Mouse (Mus musculus): ENCODE data around the gene Lrrc73. TPM values are rescaled to one million over a fixed set of nuclear protein-coding genes. Genes with fewer than 3 reads are reported as not detected.

The Lrrc73 gene
- 10 to 100 TPM; 60.4 to 63.5 TPM for total RNA-seq (2021)

DNA sequence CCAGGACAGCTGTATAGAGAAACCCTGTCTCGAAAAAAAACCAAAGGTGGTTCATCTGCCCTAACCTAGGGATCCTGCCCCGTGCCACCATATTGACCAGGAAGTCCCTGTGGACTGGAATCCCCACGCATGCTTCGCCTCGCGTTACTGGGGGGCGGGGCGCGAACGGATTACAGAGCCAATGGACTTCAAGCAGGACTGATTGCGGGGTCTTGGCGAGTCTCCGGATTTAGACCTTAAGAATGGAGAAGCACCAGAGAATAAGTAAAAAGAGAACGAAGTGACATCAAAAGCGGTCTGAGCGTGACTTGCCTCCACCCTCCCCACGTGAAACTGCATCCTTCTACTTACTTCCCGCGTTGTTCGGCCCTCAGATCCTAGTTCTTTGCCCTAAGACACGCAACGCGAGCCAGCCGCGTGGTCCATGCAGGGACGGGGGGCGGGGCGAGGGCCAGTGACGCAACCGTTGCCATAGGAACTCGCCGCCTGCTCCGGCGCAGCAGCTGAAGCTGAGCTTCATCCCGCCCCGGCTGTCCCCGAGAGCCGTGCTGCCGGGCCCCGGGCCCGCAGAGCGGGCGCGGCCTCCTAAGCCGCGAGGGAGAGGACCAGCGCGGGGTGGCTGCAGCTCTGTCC, at the start of gene Lrrc73:
Lrrc73 (plus strand) TSS at position 80 of the 633 bp plus-strand sequence.
- DNase-seq, result peak; percentile 93 to 94

DNA sequence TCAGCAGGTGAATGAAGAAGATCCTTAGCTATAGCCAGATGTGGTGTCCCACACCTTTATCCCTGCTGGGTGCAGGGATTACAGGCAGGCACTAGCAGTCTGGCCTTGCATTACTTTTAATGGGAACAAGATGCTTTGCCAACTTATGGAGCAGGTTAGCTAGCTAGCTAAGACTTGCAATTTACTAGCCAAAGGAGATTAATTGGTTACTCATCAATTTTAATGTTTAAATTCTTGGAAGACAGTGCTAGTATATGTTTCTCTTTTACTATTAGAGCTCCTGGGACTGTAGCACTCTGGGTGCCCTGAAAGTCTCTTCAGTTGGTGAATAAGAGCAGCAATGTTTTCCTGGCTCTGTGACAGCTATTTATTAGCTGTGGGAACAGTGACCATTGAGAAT, 46.7 kb upstream of the Lrrc73 start:
- no peak for DNase-seq

DNA sequence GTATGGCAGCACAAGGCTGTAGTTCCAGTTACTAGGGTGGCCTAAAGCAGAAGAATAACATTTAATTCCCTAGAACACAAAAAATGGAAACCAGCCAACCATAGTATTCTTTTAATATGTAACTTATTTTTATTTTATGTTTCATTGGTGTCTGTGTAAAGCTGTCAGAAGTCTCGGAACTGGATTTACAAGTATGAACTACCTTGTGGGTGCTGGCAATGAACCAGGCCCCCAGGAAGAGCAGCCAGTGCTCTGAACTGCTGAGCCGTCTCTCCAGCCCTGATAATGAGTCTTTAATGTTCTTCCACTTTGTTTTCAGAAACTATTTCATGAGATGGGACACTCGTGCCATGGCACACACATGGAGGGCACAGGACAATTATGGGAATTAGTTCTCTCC, 42.8 kb upstream of the Lrrc73 start:
- no peak for DNase-seq

DNA sequence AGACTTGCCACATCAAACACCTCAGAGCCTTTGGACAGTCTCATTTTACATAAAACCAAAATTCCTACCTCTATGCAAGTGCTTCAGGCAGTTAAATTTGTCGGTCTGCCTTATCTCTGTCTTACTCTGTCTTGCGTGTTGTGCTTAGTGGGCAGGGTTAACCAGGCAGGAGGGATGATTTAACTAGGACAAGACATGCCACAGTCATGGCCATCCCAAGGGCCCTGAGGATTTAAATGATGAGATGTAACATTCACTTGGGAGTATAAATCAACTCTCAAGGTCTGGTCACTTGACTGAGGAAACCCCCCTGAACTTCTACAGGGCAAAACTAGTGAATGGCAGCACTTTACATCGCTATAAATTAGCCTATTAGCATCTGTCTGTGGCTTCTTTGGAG, 31.7 kb upstream of the Lrrc73 start:
- no peak for DNase-seq

DNA sequence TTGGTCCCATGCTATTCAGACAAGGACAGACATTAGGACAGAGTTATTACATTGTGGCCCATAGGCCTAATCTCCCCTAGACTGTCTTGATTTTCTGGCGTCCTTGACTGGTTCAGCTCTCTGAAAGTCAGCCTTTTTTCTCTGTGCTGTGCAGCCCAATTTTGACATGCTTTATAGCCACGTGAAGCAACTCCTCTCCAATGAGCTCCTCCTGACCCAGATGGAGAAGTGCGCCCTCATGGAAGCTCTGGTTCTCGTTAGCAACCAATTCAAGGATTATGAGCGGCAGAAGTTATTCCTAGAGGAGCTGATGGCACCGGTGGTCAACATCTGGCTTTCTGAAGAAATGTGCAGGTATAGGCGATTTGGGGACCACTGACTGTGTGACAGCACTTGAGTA, 25.8 kb upstream of the Lrrc73 start:
- DNase-seq, result no peak

GRCm38 (mm10) chr17:46236067-46236466, 17.3 kb upstream of the Lrrc73 start:
- DNase-seq, result no peak

DNA sequence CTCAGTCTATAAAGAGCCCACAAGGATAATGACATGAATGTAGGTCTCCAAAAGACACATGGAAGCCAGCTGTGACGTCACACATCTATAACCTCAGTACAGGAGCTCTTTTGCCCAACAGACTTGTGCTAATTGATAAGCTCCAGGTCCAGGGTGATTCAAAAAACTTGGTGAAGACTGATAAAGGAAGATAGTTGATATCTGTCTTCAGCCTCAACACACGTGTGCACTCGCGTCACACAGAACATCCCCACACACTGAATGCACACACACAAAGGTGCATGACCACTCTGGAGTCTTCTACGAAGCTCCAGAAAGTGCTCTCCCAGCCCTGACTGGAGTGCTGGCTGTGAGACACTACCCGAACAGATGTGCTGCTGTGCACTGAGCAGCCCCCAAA, 16.3 kb upstream of the Lrrc73 start:
- DNase-seq, result no peak

GRCm38 (mm10) chr17:46237480-46237879, 15.9 kb upstream of the Lrrc73 start:
- no peak for DNase-seq

- DNase-seq, result no peak
Observed at GRCm38 (mm10) chr17:46239516-46240114, 13.7 kb upstream of the Lrrc73 start.

- DNase-seq, result no peak
Observed at GRCm38 (mm10) chr17:46241471-46241870, 11.9 kb upstream of the Lrrc73 start.

- DNase-seq, result no peak
Observed at GRCm38 (mm10) chr17:46242274-46242673, 11.1 kb upstream of the Lrrc73 start.

GRCm38 (mm10) chr17:46242993-46243392, 10.3 kb upstream of the Lrrc73 start:
- no peak for DNase-seq

- no peak for DNase-seq
Observed at GRCm38 (mm10) chr17:46243624-46244023, 9.7 kb upstream of the Lrrc73 start.

GRCm38 (mm10) chr17:46244579-46244978, 8.8 kb upstream of the Lrrc73 start:
- DNase-seq, result no peak

DNA sequence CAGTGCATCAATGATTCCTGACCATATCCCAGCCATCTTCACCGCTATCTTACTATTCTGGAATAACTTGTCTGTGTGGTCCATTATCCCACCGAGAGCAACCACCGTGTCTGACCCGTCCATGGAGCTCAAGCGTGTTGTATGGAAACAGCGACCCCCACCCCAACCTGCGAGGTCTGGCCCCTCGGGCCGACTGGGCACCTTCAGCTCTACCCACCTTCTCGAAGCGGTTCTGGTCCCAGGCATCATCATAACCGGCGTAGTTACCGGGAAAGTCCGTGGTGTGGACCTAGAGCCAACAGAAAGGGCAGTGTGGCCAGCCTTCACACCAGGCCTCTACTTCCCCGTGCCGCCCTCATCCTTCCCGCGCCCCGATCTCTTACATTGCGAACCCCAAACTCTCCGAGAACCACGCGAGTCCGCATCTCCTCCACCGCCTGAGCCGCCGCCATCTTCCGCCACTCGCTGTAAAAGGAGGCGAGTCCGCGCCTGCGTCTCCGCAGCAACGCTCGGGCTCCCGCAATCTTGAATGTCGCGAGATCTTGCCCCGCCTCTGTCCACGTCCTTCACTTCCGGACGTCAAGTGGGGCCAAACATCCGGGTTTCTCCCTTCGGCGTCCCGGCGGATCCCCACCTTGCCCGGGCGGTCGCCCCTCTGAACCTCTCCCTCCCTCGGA, 5.7 kb upstream of the Lrrc73 start, which contains the start of the genes Polr1c and Yipf3:
Polr1c (minus strand) TSS at position 543 of the 677 bp plus-strand sequence.
Yipf3 (plus strand) TSS at position 569 of the 677 bp plus-strand sequence.
- peak; percentile 92 to 95 for DNase-seq

- no peak for DNase-seq
Observed at GRCm38 (mm10) chr17:46248189-46248522, 5.2 kb upstream of the Lrrc73 start.

- DNase-seq, result no peak
Observed at GRCm38 (mm10) chr17:46251174-46251573, 2.2 kb upstream of the Lrrc73 start.

DNA sequence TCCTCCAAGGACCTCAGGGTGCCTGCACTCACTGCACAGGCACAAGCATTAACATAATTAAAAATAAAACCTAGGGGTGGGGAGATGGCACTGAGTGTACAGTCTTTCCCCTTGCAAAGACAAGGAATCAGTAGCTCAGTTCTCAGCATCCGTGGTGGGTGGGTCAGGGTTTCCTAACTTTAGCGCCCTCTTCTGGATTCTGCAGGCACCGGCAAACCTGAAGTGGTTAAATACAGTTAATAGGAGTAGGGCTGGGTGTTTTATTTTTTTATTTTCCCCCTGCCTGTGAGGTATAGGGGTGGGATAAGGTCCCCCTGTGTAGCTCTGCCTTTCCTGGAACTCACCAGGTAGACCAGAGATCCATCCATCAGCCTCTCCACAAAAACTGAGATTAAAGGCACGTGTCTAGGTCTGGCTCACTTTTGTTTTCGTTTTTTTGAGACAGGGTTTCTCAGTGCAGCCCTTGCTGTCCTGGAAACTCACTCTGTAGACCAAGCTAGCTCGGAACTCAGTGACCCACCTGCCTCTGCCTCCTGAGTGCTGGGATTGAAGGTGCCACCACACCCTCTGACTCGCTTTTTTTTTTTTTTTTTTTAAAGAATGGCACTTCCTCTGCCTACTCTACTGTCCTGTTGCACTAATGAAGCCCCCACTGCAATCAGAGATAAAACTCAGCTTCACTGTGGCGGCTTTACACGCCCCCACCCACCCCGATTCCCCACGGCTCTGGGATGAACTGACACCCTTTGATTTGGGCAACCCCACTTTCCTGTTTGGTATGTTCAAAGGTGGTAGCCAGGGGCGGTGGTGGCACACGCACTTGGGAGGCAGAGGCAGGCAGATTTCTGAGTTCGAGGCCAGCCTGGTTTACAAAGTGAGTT, 520 bp upstream of the Lrrc73 start:
- DNase-seq, result no peak

DNA sequence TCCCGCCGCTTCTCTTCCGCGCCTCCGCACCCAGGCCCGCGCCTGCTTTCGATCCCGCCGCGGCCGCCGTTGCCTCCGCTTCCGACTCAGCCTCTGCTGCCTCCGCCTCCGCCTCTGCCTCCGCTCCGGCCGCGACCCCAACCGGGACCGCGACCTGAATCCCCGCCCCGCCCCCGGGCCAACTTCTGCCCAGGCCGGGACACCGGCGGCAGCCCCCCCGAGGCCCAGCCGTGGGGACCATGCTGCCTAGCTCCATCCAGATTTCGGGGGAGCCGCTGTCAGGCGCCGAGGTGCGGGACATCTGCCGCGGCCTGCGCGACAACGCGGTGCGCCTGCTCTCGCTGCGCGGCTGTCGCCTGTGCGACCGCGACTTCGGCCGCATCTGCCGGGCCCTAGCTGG, 775 bp downstream of the Lrrc73 start:
- peak; percentile 56 to 57 for DNase-seq

DNA sequence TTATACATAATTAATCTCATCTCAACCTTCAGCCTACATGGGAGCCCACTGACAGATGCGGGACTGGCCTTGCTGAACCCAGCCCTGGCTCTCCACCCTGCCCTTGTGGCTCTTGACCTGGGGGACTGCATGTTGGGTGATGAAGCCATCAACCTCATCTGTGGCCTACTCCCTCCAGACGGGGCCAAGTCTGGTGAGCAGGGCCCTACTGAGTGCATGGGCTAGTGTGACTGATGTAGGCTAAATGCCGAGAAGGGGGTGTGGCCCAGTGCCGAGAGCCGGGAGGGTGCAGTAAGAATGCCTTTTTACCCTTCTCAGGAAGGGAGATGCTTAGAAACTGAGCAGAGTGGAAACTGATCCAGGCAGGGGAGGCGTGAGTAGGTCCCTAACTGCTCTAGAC, 1.8 kb downstream of the Lrrc73 start:
- no peak for DNase-seq

DNA sequence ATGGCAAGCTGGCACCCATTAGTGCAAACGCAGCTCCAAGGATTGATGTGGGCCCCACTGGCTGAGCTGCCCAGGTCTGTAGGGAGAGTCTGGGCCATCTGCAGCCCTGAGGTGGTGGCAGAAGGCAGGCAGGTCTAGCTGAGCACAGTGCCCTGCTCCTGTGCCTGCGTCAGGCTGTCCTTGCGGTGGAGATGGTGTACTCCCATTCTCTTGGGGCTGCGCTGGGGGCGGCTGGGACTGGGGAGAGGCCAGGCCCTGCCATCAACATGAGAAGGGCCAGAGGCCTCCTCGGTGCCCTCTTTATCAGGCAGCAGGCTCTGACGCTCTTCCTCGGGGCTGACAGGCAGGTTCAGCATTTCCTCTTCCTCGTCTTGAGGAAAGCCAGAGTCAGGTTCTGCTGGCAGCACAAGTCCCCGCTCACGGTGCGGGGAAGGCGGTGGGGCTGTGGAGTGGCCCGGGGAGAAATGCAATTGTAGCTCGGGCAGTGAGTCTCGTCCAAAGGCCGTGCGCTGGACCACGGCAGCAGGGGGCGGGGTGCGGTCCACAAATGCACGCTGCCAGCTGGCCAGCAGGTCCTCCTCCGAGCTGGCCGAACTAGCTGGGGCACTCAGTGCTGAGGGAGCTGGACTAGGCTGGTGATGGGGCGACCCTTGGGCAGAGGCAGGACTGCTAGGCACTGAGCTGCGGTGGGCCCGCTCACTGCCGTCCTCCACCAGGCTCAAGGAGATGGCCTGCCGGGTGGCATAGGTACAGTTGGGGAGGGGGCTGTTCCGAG, 5.1 kb downstream of the Lrrc73 start:
- DNase-seq, result no peak

- no peak for DNase-seq
Observed at GRCm38 (mm10) chr17:46259675-46260074, 6.3 kb downstream of the Lrrc73 start.
